Mouse (Mus musculus) hindbrain, postnatal 0 days (tissue): ENCODE results near the gene Plcb2. TPM values are rescaled to one million over a fixed set of nuclear protein-coding genes. Genes with fewer than 3 reads are reported as not detected.

ENCODE experiments used
- ATAC-seq: fragments of 200-750 bp; cut with Nextera tagmentation; 2 replicates; pipeline ENCODE4 v1.8.0; 2017; ENCODE audit warnings: mild to moderate bottlenecking, moderate TSS enrichment, moderate library complexity
- DNase-seq: peaks from one replicate; pipeline ENCODE4 v3.0.0-alpha.2; 2015; ENCODE audit warnings: low spot score
- H3K27ac ChIP-seq: fragments of 300-500 bp; sonication (generic); 2 replicates; pipeline ENCODE4 v1.5.1; 2014; ENCODE audit warnings: mild to moderate bottlenecking
- H3K27me3 ChIP-seq: fragments of 300-500 bp; sonication (generic); 2 replicates; pipeline ENCODE4 v1.6.1; 2014; ENCODE audit warnings: low read length, mixed read lengths; ENCODE audit not compliant: insufficient read depth
- H3K36me3 ChIP-seq: fragments of 300-500 bp; sonication (generic); 2 replicates; pipeline ENCODE4 v1.6.1; 2014; ENCODE audit warnings: low read length, mixed read lengths; ENCODE audit not compliant: insufficient read depth
- H3K4me1 ChIP-seq: fragments of 300-500 bp; sonication (generic); 2 replicates; pipeline ENCODE4 v1.6.1; 2014; ENCODE audit warnings: antibody characterized with exemption, low read length, mixed read lengths; ENCODE audit not compliant: insufficient read depth
- H3K4me2 ChIP-seq: fragments of 300-500 bp; sonication (generic); 2 replicates; pipeline ENCODE4 v1.6.1; 2014; ENCODE audit warnings: low read depth, mild to moderate bottlenecking, low read length, moderate library complexity, mixed read lengths
- H3K4me3 ChIP-seq: fragments of 300-500 bp; sonication (generic); 2 replicates; pipeline ENCODE4 v1.5.1; 2014; ENCODE audit warnings: low read length
- H3K9ac ChIP-seq: fragments of 300-500 bp; sonication (generic); replicated peaks from 2 replicates; pipeline ENCODE4 v1.6.1; 2014; ENCODE audit warnings: mild to moderate bottlenecking, low read length, moderate library complexity, mixed read lengths
- H3K9me3 ChIP-seq: fragments of 300-500 bp; sonication (generic); 2 replicates; pipeline ENCODE4 v1.6.1; 2016; ENCODE audit warnings: low read length, mixed read lengths
- CTCF ChIP-seq: IDR thresholded peaks from 2 replicates; pipeline ENCODE4 v1.5.1; 2016; ENCODE audit warnings: antibody characterized with exemption, control low read depth, low read depth
- WGBS: fragments of 180-500 bp; shearing (Covaris S2); extraction: QIAGEN DNeasy Blood & Tissue Kit; methylation state at CpG from one replicate; pipeline ENCODE4 v1.1.7; 2014; 5-methylcytosine and 5-hydroxymethylcytosine counted together
- polyA plus RNA-seq: library from polyadenylated mRNA; unstranded; fragments of >200 nt; fragmentation: Nextera tagmentation; extraction: Ambion mirVana; gene quantifications from 2 replicates; pipeline ENCODE4 v1.2.1, GENCODE M21; 2015
- total RNA-seq: library from RNA; depleted of rRNA; stranded (reverse); fragments of >200 nt; gene quantifications from 2 replicates; pipeline ENCODE4 v1.2.3, GENCODE M21; 2014

Plcb2 gene
- total and polyA plus RNA-seq, 2 experiments from 2014 or later, result 0.69 to 1.7 TPM

- no peak overlapping the region for H3K4me2 ChIP-seq
- no peak overlapping the region for H3K9ac ChIP-seq
- H3K4me3 ChIP-seq, result no peak overlapping the region
- no peak for TF ChIP-seq CTCF
- H3K36me3 ChIP-seq, result no peaks in the 10 kb centered on the region
- DNase-seq (no peak), ATAC-seq (no peak)
- no peaks in the 10 kb centered on the region for H3K9me3 ChIP-seq
- WGBS, result 61% methylated on average over 6 of the region's 6 CpGs
- 0 out of 2 replicates have a peak, but pooled peaks cover 4% of the 10 kb centered on the region for H3K27me3 ChIP-seq
- peaks cover 19% of the 10 kb centered on the region for H3K4me1 ChIP-seq
- no peak overlapping the region for H3K27ac ChIP-seq
Observed at GRCm38 (mm10) chr2:118669245-118669644, 59.0 kb downstream of the Plcb2 start.

DNA sequence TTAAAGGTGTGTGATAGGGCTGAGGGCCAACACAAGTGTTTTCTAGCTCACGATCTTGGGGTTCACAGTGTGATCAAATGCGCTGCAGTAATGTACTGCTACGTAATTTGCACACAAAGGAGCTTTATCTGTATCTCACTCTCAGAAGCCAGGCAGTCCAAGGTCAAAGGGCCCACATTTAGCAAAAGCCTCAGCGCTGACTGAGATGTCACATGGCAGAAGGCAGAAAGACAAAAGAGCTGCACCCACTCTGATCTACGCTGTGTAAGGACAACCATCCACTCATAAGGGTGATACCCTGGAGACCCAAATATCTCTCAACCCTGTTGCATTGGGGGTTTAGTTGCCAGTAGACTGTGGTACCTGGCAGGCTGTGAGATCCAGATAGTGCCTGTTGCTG is 61.1 kb downstream of the Plcb2 start:
- Histone ChIP-seq H3K4me2 (no peak overlapping the region; the same call in 1 of the 2 replicates), H3K36me3 (no peaks in the 10 kb centered on the region), H3K9me3 (no peaks in the 10 kb centered on the region), H3K4me1 (peaks cover 19% of the 10 kb centered on the region), H3K27me3 (no peaks in the 10 kb centered on the region), H3K4me3 (no peak overlapping the region), H3K27ac (no peak overlapping the region), H3K9ac (no peak overlapping the region)
- DNase-seq (no peak), ATAC-seq (no peak)
- WGBS, result 73% methylated on average over 5 of the region's 5 CpGs
- TF ChIP-seq CTCF, result no peak

GRCm38 (mm10) chr2:118665616-118666015 is 62.6 kb downstream of the Plcb2 start:
- H3K4me1 ChIP-seq, result peaks cover 19% of the 10 kb centered on the region
- H3K4me2 ChIP-seq, result peak overlapping the region; percentile 86
- H3K27ac ChIP-seq, result no peak overlapping the region
- H3K9ac ChIP-seq, result no peak overlapping the region
- DNase-seq (no peak), ATAC-seq (no peak)
- H3K27me3 ChIP-seq, result no peaks in the 10 kb centered on the region
- H3K9me3 ChIP-seq, result no peaks in the 10 kb centered on the region
- H3K36me3 ChIP-seq, result no peaks in the 10 kb centered on the region
- 0 out of 2 replicates have a peak overlapping the region, but pooled peaks have one; percentile 1 for H3K4me3 ChIP-seq
- TF ChIP-seq CTCF, result no peak
- 85% methylated on average over 4 of the region's 4 CpGs for WGBS

DNA sequence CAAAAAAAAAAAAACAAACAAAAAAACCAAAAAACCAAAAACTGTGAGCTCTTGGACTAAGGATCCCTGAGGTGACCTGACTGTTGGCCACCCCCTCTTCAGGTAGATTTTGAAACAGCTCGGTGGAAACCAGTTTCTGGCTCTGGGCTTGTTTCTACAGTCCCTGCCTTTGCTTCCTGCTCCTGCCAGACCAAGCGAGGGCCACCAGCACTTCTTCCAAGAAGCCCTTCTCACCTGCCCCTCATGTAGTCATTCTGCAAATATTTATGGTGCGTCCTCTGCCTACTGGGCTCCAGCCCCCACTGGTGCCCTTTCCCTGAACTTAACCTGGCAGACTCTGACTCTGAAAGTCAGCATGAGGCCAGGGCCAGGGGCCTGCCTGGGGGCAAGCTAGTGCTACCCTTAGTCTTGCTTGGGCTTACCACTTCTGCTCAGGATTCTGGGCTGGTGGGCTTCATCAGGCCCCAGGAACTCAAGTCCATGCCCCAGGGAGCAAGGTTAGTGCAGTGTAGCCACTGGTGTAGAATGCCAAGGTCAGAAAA is 63.2 kb downstream of the Plcb2 start:
- H3K27me3 ChIP-seq, result no peaks in the 10 kb centered on the region
- DNase-seq, result no peak
- TF ChIP-seq CTCF, result no peak
- no peaks in the 10 kb centered on the region for H3K9me3 ChIP-seq
- WGBS, result 74% methylated on average over 3 of the region's 3 CpGs
- peaks cover 19% of the 10 kb centered on the region for H3K4me1 ChIP-seq
- no peaks in the 10 kb centered on the region for H3K36me3 ChIP-seq
- H3K9ac ChIP-seq, result no peak overlapping the region
- H3K4me3 ChIP-seq, result peak overlapping the region; percentile 52
- no peak overlapping the region for H3K27ac ChIP-seq
- H3K4me2 ChIP-seq, result peak overlapping the region; percentile 86
- ATAC-seq, result no peak

- Histone ChIP-seq H3K9me3 (no peaks in the 10 kb centered on the region), H3K27ac (peak overlapping the region; percentile 80), H3K4me3 (peak overlapping the region; percentile 52), H3K36me3 (no peaks in the 10 kb centered on the region), H3K27me3 (no peaks in the 10 kb centered on the region), H3K9ac (peak overlapping the region; percentile 63), H3K4me2 (peak overlapping the region; percentile 86), H3K4me1 (peaks cover 19% of the 10 kb centered on the region)
- WGBS, result 29% methylated on average over 17 of the region's 19 CpGs
- ATAC-seq (peak; percentile 61), DNase-seq (peak; percentile 20)
- no peak; the same call in 1 of the 2 replicates for TF ChIP-seq CTCF
Observed at GRCm38 (mm10) chr2:118663804-118664766, 64.2 kb downstream of the Plcb2 start.

GRCm38 (mm10) chr2:118662902-118663803 is 65.1 kb downstream of the Plcb2 start, which contains the start of gene Pak6:
TSS of gene Pak6 (plus strand) at chr2:118663303.
- Histone ChIP-seq H3K4me1 (peaks cover 19% of the 10 kb centered on the region), H3K27ac (peak within 1 kb of the TSS; percentile 80), H3K4me2 (peak within 1 kb of the TSS; percentile 86), H3K4me3 (peak within 1 kb of the TSS; percentile 52), H3K9ac (peak within 1 kb of the TSS; percentile 63), H3K27me3 (no peaks in the 10 kb centered on the region), H3K36me3 (no peaks in the 10 kb centered on the region), H3K9me3 (no peaks in the 10 kb centered on the region)
- ATAC-seq (peak; percentile 65), DNase-seq (peak; percentile 68)
- 2% methylated on average over 37 of the region's 37 CpGs for WGBS
- no peak for TF ChIP-seq CTCF
